Mouse (Mus musculus) left cerebral cortex, postnatal 4 days (tissue): ENCODE results near the gene Cd200r3. TPM values are rescaled to one million over a fixed set of nuclear protein-coding genes. Genes with fewer than 3 reads are reported as not detected.

Experiments used
- DNase-seq: peaks from one replicate; pipeline ENCODE4 v3.0.0-alpha.2; 2022
- intact Hi-C: fragments of 180-260 bp; cut with DNase I; formaldehyde crosslinking; loops from one replicate; pipeline ENCODE4 v1.15.1; 2025
- total RNA-seq, 2 experiments: library from RNA; stranded (reverse); gene quantifications; 2 replicates each; pipeline ENCODE4 v1.2.3; 2021

The Cd200r3 gene
- under 1 TPM; 0.26 to 0.78 TPM for total RNA-seq

DNA sequence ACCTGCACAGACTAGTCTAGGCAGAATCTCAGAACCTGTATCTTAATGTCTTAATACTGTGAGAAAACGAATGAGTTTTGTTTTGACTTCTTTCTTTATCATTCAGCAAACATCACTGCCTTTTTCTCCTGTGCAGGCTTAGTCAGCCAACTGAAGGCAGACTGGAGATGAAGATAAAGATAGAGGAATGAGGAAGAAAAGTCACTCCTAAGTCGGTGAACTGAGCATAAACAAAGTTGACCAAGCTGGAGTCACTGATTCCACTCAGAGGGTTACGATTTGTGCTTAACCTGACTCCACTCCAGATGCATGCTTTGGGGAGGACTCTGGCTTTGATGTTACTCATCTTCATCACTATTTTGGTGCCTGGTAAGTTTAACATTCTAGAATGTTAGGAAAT lies at the start of gene Cd200r3:
TSS of gene Cd200r3 (plus strand) at position 211 of the 400 bp plus-strand sequence.
- no peak for DNase-seq
- intact Hi-C loops: no loop called here

- intact Hi-C loops: no loop called here
- DNase-seq: no peak
Observed at GRCm38 (mm10) chr16:44932016-44932415, 11.5 kb upstream of the Cd200r3 start.

GRCm38 (mm10) chr16:44951360-44952114 lies 8.1 kb downstream of the Cd200r3 start:
- intact Hi-C loops: no loop called here
- no peak for DNase-seq

- intact Hi-C loops: no loop called here
- no peak for DNase-seq
Observed at GRCm38 (mm10) chr16:44962296-44962695, 18.8 kb downstream of the Cd200r3 start.

- no peak for DNase-seq
- intact Hi-C loops: no loop called here
Observed at GRCm38 (mm10) chr16:44962777-44963176, 19.3 kb downstream of the Cd200r3 start.

DNA sequence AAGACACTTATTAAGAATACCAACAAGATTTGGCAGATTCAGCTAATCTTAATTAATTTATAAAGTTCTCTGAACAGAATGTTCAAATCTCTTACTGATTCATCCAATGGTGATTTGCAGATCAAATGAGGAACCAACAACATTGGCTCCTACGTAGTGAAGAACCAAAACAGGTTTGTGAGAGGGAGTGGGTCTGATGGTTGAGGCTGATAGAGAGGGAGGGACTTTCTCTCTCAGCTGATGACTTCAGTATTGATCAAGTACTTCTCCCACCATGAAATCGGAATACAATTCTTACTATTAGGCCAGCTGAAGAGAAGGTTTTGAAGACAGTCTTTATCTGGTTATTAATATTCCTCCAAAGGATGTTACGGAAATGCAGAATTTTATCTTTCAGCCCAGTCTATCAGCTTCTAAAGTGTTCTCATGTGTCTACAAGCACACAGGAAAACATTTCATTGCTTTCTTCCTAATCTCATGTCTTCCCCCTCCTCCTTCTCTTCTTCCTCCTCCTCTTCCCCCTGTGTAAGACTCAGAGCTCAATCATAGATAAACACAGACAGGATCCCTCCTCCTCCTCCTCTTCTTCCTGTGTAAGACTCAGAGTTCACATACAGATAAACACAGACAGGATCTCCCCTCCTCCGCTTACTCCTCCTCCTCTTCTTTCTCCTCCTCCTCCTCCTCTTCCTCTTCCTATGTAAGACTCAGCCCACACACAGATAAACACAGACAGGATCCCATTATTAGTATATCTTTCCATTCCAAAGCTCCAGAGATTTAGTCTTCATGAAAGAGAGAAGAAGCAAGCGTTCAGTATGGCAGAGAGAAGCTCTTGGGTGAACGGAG lies 21.3 kb downstream of the Cd200r3 start:
- no peak for DNase-seq
- intact Hi-C loops: no loop called here

DNA sequence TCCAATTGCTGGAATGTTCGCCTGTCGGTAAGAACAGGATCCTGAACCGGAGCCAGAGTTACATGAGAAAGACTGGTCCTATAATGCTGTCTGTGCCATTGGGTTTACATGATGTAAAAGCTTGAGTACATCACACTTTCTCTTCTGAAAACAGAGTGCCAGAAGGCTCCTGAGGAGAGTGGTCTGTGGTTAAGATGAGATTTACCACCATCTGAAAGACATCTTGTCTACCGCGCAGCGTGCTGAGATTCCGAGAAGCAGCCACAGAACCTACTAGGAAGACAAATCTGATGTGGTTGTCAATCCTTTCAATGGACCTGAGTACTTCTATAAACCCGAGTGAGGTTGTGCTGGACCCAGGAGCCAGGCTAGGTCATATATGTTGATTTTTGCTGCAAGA lies 21.9 kb downstream of the Cd200r3 start:
- intact Hi-C loops: no loop called here

GRCm38 (mm10) chr16:44965890-44966289 lies 22.4 kb downstream of the Cd200r3 start:
- intact Hi-C loops: no loop called here

More for the DNA sequence above, 21.9 kb downstream of the Cd200r3 start:
- DNase-seq: no peak

GRCm38 (mm10) chr16:44966891-44967290 lies 23.4 kb downstream of the Cd200r3 start:
- DNase-seq: no peak
- intact Hi-C loops: no loop called here

More at GRCm38 (mm10) chr16:44965890-44966289, 22.4 kb downstream of the Cd200r3 start:
- no peak for DNase-seq

- intact Hi-C loops: no loop called here
Observed at GRCm38 (mm10) chr16:44968113-44968512, 24.6 kb downstream of the Cd200r3 start.

DNA sequence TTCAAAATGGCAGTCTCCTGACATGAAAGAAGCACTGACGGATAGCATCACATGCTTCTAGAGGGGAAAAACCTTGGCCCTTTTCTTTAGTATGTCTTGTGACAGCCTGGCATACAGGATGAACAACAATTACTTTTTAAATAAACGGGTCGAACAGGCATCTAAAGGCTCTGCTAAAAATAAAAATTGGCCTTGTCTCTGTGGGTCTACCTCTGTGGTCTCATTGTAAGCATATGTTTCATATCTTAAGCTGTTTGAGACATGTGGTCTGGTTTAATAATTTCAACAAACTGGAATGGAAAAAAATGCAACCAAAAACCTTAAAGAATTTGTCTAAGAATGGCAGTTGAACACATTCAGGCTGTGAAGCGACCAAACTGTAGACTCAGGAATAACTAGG lies 27.4 kb downstream of the Cd200r3 start:
- DNase-seq: no peak
- intact Hi-C loops: no loop called here

More at GRCm38 (mm10) chr16:44968113-44968512, 24.6 kb downstream of the Cd200r3 start:
- DNase-seq: no peak

GRCm38 (mm10) chr16:44974042-44974441 lies 30.6 kb downstream of the Cd200r3 start:
- no peak for DNase-seq
- intact Hi-C loops: no loop called here

GRCm38 (mm10) chr16:44976081-44976480 lies 32.6 kb downstream of the Cd200r3 start:
- intact Hi-C loops: no loop called here
- DNase-seq: no peak

- intact Hi-C loops: no loop called here
- no peak for DNase-seq
Observed at GRCm38 (mm10) chr16:44976892-44977633, 33.6 kb downstream of the Cd200r3 start.

DNA sequence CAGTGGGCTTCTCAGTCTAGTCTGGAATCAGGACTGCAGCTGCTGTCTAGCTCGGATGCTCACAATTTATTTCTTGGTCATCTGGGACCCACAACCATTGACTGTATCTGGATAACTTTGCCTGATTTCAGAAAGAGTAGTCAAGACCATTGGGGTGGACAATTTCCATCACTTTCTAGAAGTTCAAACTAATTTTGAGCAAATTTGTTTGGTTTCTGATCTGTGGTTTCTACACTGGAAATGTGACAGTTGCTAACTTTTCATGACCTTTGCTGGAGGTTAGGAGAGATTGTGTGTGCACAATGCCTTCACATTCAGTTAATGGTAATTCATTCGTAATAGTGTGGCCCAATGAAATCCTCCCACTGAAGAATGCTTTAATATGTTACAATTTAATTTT lies 34.7 kb downstream of the Cd200r3 start:
- intact Hi-C loops: no loop called here
- no peak for DNase-seq

GRCm38 (mm10) chr16:44979355-44979896 lies 35.9 kb downstream of the Cd200r3 start:
- intact Hi-C loops: no loop called here
- DNase-seq: no peak

GRCm38 (mm10) chr16:44982972-44983371 lies 39.5 kb downstream of the Cd200r3 start:
- intact Hi-C loops: no loop called here
- DNase-seq: no peak

DNA sequence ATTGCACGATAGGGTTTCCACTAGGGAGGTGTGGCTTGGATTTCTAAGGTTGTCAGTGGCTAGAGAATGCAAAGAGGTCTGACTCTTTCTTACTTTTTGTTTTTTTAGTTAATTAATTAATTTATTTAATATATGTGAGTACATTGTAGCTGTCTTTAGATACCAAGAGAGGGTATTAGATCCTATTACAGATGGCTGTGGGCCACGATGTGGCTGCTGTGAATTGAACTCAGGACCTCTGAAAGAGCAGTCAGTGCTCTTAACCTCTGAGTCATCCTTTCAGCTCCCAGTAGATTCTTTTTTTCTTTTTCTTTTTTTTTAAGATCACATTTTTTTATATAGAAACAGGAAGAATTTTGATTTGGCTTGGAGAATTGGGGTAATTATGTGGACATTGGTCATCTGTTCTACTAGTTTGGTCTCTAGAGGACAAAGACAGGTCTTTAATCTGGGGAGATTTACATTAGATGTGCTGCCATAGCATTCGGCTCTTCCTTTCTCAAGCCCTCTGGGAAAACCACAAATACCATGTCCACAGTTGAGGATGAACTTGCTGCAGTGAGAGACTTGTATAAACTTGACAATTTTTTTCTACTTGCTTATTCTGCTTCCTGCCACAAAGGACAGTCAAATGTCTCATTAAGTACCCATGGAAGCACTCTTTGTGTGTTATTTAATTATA lies 40.0 kb downstream of the Cd200r3 start:
- intact Hi-C loops: no loop called here
- DNase-seq: no peak

DNA sequence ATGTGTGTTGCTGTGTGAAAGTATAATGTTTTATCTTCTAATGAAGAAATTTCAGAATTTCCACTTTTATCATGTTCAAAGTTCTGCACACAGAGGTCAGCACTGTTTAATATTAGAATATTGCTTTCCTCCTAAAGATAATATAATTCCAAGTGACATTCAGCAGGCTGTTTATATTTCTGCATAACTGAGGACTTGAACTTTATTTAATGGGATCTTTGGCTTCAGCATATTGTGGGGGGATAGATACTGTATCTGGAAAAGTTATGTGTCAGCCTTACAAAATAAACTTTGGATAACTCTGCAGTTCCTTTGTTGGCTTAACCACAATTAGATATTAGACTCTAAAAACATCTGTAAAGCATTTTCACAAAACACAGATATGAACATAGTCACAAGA lies 40.6 kb downstream of the Cd200r3 start:
- intact Hi-C loops: no loop called here
- no peak for DNase-seq

DNA sequence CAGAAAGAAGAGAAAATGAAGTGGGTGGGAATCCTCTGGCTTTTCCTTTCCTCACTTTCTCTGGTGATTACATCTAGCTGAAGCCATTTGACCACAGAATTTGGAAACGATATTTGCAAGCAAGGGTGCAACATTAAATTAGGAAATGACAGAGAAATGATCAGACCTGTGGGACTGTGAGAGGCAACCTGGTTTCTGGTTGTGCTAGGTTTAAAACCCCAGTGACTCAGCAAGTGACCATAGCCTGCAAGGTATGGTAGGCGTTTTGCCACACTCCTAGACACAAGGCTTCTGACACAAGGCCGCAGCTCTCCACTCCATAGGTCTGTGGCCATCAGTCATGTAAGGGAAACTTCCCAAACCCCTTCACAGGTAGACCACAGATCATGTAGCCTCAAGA lies 41.4 kb downstream of the Cd200r3 start:
- no peak for DNase-seq
- intact Hi-C loops: no loop called here
